Mouse (Mus musculus): ENCODE results near the gene Mtfmt.

DNA sequence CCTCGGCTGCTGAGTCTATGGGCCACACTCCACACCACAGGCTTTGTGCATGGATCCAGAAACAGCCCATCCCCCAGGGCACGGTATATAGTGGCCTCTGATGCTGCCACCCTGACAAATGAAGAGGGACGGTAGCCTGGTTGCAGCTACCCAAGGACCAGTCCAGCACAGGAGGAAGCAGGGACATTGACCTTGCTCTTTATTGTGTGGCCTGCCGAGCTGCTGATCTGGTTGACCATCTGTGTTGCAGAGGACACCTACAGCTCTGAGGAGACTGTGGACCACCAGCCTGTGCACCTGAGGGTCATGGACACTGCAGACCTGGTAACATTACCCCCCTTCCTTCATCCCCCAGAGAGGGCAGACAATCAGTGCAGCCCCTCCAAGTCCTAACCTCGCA lies 28.3 kb upstream of the Mtfmt start:
- TF ChIP-seq POLR2A (IDR thresholded peaks at IDR 0.05; ENCODE audit: insufficient read depth, low read depth, low read length) = no peak
- TF ChIP-seq CTCF (IDR thresholded peaks at IDR 0.05; ENCODE audit: insufficient read depth, low read depth, low read length) = no peak

Measured in olfactory bulb, adult 2 months (tissue).